Mouse (Mus musculus): ENCODE data around the gene Atrx.
"Not testable (repeated sequence)": the region's sequence is repeated elsewhere in the genome, so short reads cannot be mapped to it uniquely, and the experiment has no call there.

- not testable (repeated sequence) for TF ChIP-seq CTCF (IDR thresholded peaks at IDR 0.05; ENCODE audit: insufficient read depth, low read length); POLR2A (IDR thresholded peaks at IDR 0.05; ENCODE audit: borderline replicate concordance, extremely low read depth, low read depth, low read length)
These were observed 27.9 kb upstream of the Atrx start for GRCm38 (mm10) chrX:105957091-105957490.
